In the genomic region with DNA sequence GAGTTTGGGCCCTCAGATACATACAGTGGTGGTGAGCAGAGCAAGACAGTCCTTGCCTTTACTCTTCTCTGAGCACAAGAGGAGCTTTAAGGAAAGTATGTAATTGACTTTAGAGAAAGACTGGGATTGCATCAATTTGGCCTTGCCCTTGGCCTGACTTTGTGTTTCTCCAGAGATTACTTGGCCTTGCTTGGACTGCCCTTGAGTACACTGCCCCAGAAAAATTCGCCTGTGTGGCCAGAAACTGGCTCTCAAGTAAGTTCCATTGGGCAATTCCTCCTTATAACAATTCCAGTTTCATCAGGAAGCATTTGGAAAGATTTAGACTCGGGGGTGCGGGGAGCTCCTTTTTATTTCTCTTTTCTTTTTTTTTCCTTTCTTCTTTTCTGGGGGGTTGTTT, we compare ENCODE assay signal across 15 mouse cellular contexts. TPM values are rescaled to one million over a fixed set of nuclear protein-coding genes. Genes with fewer than 3 reads are reported as not detected.
DNase-seq lines count a peak whose midpoint lies in the region; ATAC-seq and TF ChIP-seq lines count a peak whose summit lies in the region.
"Had no signal": no experiment of that assay in that cellular context is flagged by ENCODE, and none has a peak within 500 bp of the region (broad histone marks: within the 10 kb centered on the region; RNA-seq: fewer than 3 reads in every experiment).

No protein-coding gene starts in this region.

- H3K9ac ChIP-seq in liver, adult 2 months (ENCODE audit: low read depth, low read length), result no peak overlapping the region
- no peak overlapping the region for H3K9ac ChIP-seq in liver, embryonic 11.5 days (ENCODE audit: low read depth, low read length)
- H3K9ac ChIP-seq: liver, embryonic 15.5 days had no signal

- TF ChIP-seq POLR2A in liver, adult 2 months (IDR thresholded peaks at IDR 0.05; ENCODE audit: extremely low read depth, insufficient read depth, low read length), result no peak

- no peaks in the 10 kb centered on the region for H3K9me3 ChIP-seq in liver, embryonic 11.5 days (ENCODE audit: control insufficient read depth, low read length)
- peaks cover 4% of the 10 kb centered on the region; the same call in 1 of the 2 replicates for H3K9me3 ChIP-seq in embryonic facial prominence, embryonic 10.5 days
- H3K9me3 ChIP-seq: liver, embryonic 15.5 days; midbrain, embryonic 10.5 days had no signal

- 88% methylated on average over 3 of the region's 3 CpGs for WGBS in liver, adult 2 months
- WGBS in liver, embryonic 11.5 days, result 83% methylated on average over 3 of the region's 3 CpGs
- WGBS in embryonic facial prominence, embryonic 10.5 days, result 90% methylated on average over 3 of the region's 3 CpGs

- DNase-seq in adrenal gland, adult 8-10 months, result peak; percentile 69
- DNase-seq in adrenal gland, adult 18-20 months (ENCODE audit: low spot score in 2 of 2), result no peak
- peak; percentile 35 for DNase-seq in liver, adult 2 months (ENCODE audit: extremely low read depth, low read depth, low spot score)
- no peak for DNase-seq in liver, embryonic 11.5 days (ENCODE audit: low spot score)
- peak; percentile 35 for DNase-seq in gastrocnemius, postnatal 25 days
- DNase-seq in lung, postnatal 25 days (ENCODE audit: low spot score), result peak; percentile 79
- no peak for DNase-seq in embryonic facial prominence, embryonic 10.5 days (ENCODE audit: low spot score)
- DNase-seq: cerebellum, adult 18-20 months; embryo, embryonic 11 days had no signal

- ATAC-seq in liver, embryonic 11.5 days (replicated peaks; ENCODE audit: low FRiP score), result no peak
- ATAC-seq in cerebellum, adult (ENCODE audit: insufficient number of reproducible peaks, low FRiP score, low TSS enrichment), result no peak
- ATAC-seq: activated CD4-positive, CD25-positive, alpha-beta regulatory T cell, adult 4 months; intestine, postnatal 0 days had no signal

- H3K36me3 ChIP-seq in liver, adult 2 months (ENCODE audit: control insufficient read depth, insufficient read depth, low read length), result no peaks in the 10 kb centered on the region
- H3K36me3 ChIP-seq in liver, embryonic 11.5 days (ENCODE audit: control insufficient read depth, insufficient read depth, low read length), result no peaks in the 10 kb centered on the region
- peaks cover 4% of the 10 kb centered on the region; the same call in 1 of the 2 replicates for H3K36me3 ChIP-seq in embryonic facial prominence, embryonic 10.5 days (replicated peaks)

- no peak for TF ChIP-seq CTCF in liver, adult 2 months (IDR thresholded peaks at IDR 0.05; ENCODE audit: low read depth, low read length)

- H3K4me2 ChIP-seq in liver, embryonic 11.5 days, result no peak overlapping the region
- H3K4me2 ChIP-seq: liver, embryonic 15.5 days had no signal

- H3K4me1 ChIP-seq in liver, adult 2 months (ENCODE audit: control insufficient read depth, insufficient read depth, low read length), result no peaks in the 10 kb centered on the region
- H3K4me1 ChIP-seq in liver, embryonic 11.5 days (replicated peaks; ENCODE audit: control insufficient read depth, insufficient read depth, low read length), result peaks cover 9% of the 10 kb centered on the region; the same call in 1 of the 2 replicates
- no peaks in the 10 kb centered on the region for H3K4me1 ChIP-seq in embryonic facial prominence, embryonic 10.5 days
- H3K4me1 ChIP-seq: hindbrain, embryonic 10.5 days; midbrain, embryonic 10.5 days had no signal

- no peaks in the 10 kb centered on the region for H3K27me3 ChIP-seq in liver, adult 2 months (ENCODE audit: control insufficient read depth, insufficient read depth, low read length)
- H3K27me3 ChIP-seq in liver, embryonic 11.5 days (replicated peaks; ENCODE audit: control insufficient read depth, insufficient read depth, low read length), result no peaks in the 10 kb centered on the region
- H3K27me3 ChIP-seq in embryonic facial prominence, embryonic 10.5 days (replicated peaks; ENCODE audit: low read depth, poor library complexity, severe bottlenecking), result no peaks in the 10 kb centered on the region
- H3K27me3 ChIP-seq: liver, embryonic 15.5 days had no signal

- H3K79me2 ChIP-seq in liver, adult 2 months (ENCODE audit: control insufficient read depth, insufficient read depth, low read length), result no peaks in the 10 kb centered on the region

- H3K27ac ChIP-seq in liver, adult 2 months (replicated peaks; ENCODE audit: insufficient read depth, low read depth, low read length), result no peak overlapping the region
- H3K27ac ChIP-seq in liver, embryonic 11.5 days (ENCODE audit: low read depth, low read length), result no peak overlapping the region
- no peak overlapping the region for H3K27ac ChIP-seq in embryonic facial prominence, embryonic 10.5 days (replicated peaks)
- H3K27ac ChIP-seq: hindbrain, embryonic 10.5 days; liver, embryonic 15.5 days; midbrain, embryonic 10.5 days had no signal

- no peak overlapping the region for H3K4me3 ChIP-seq in liver, adult 2 months (ENCODE audit: insufficient read depth, low read depth, low read length)
- no peak overlapping the region for H3K4me3 ChIP-seq in liver, embryonic 11.5 days (ENCODE audit: low read depth, low read length)
- H3K4me3 ChIP-seq in embryonic facial prominence, embryonic 10.5 days, result no peak overlapping the region
- H3K4me3 ChIP-seq: hindbrain, embryonic 10.5 days; liver, embryonic 15.5 days; midbrain, embryonic 10.5 days had no signal

RNA-seq across cellular contexts. Expression of a gene that starts 34.9 kb away (rescaled TPM):
- 10 to 100 TPM; 29.2 to 46.0 (median 37.0) TPM for total RNA-seq in adrenal gland, adult 8-10 months (2022)
- 10 to 100 TPM; 29.2 to 30.2 TPM for total RNA-seq in adrenal gland, adult 18-20 months (2021)
- 1.5 and 2.1 TPM in 2 replicates for total RNA-seq in liver, adult 2 months (2014; rRNA removed)
- 0.27 and 0.32 TPM in 2 replicates for polyA plus RNA-seq in liver, adult 2 months (2012; rRNA removed)
- 11.2 and 12.1 TPM in 2 replicates for polyA plus RNA-seq in liver, embryonic 11.5 days (2014; fragmentation: Nextera tagmentation; extraction: Ambion mirVana)
- 1 to 10 TPM; 2.1 to 3.0 TPM for total RNA-seq in gastrocnemius, postnatal 25 days (2021)
- polyA plus RNA-seq in embryonic facial prominence, embryonic 10.5 days (2016; fragmentation: Nextera tagmentation; extraction: Ambion mirVana), result 7.6 and 8.8 TPM in 2 replicates

Comparison
In these comparisons a context has a peak if more than half of its experiments do, and no peak if none do; other contexts are left out.
1. DNase-seq: peak in adrenal gland, adult 8-10 months (single experiment), liver, adult 2 months (single experiment), gastrocnemius, postnatal 25 days (single experiment) and lung, postnatal 25 days (single experiment); none in adrenal gland, adult 18-20 months (0 of 2), liver, embryonic 11.5 days (single experiment) and embryonic facial prominence, embryonic 10.5 days (single experiment).